Mouse (Mus musculus) embryonic facial prominence, embryonic 15.5 days (tissue): Measurements from ENCODE around the gene Snd1. TPM values are rescaled to one million over a fixed set of nuclear protein-coding genes. Genes with fewer than 3 reads are reported as not detected.
A peak's percentile ranks its signal among the peaks of the same experiment; 100 is the strongest.

Experiments used
- ATAC-seq: fragments of 200-750 bp; cut with Nextera tagmentation; 2 replicates; pipeline ENCODE4 v1.8.0; 2017; ENCODE audit warnings: low read depth, moderate TSS enrichment; ENCODE audit not compliant: insufficient number of reproducible peaks, low FRiP score, low TSS enrichment
- H3K27ac ChIP-seq: fragments of 300-500 bp; sonication (generic); replicated peaks from 2 replicates; pipeline ENCODE4 v1.5.1; 2015; ENCODE audit warnings: mild to moderate bottlenecking, inconsistent platforms
- H3K27me3 ChIP-seq: fragments of 300-500 bp; sonication (generic); 2 replicates; pipeline ENCODE4 v1.6.1; 2015; ENCODE audit warnings: inconsistent platforms
- H3K36me3 ChIP-seq: fragments of 300-500 bp; sonication (generic); 2 replicates; pipeline ENCODE4 v1.6.1; 2015; ENCODE audit warnings: mild to moderate bottlenecking, inconsistent platforms
- H3K4me1 ChIP-seq: fragments of 300-500 bp; sonication (generic); 2 replicates; pipeline ENCODE4 v1.6.1; 2015; ENCODE audit warnings: inconsistent platforms
- H3K4me2 ChIP-seq: fragments of 300-500 bp; sonication (generic); replicated peaks from 2 replicates; pipeline ENCODE4 v1.6.1; 2015; ENCODE audit warnings: mild to moderate bottlenecking, inconsistent platforms
- H3K4me3 ChIP-seq: fragments of 300-500 bp; sonication (generic); replicated peaks from 2 replicates; pipeline ENCODE4 v1.5.1; 2015; ENCODE audit warnings: mild to moderate bottlenecking, inconsistent platforms
- H3K9ac ChIP-seq: fragments of 300-500 bp; sonication (generic); 2 replicates; pipeline ENCODE4 v1.6.1; 2015; ENCODE audit warnings: inconsistent platforms
- H3K9me3 ChIP-seq: fragments of 300-500 bp; sonication (generic); replicated peaks from 2 replicates; pipeline ENCODE4 v1.6.1; 2016; ENCODE audit warnings: inconsistent platforms
- WGBS: fragments of 180-500 bp; shearing (Covaris S2); methylation state at CpG from one replicate; pipeline ENCODE4 v1.1.7; 2015; 5-methylcytosine and 5-hydroxymethylcytosine counted together
- polyA plus RNA-seq: library from polyadenylated mRNA; unstranded; fragments of >200 nt; fragmentation: Nextera tagmentation; extraction: Ambion mirVana; gene quantifications from 2 replicates; pipeline ENCODE4 v1.2.1, GENCODE M21; 2015

The Snd1 gene
- polyA plus RNA-seq, 1 experiment from 2014 or later = 112 TPM

DNA sequence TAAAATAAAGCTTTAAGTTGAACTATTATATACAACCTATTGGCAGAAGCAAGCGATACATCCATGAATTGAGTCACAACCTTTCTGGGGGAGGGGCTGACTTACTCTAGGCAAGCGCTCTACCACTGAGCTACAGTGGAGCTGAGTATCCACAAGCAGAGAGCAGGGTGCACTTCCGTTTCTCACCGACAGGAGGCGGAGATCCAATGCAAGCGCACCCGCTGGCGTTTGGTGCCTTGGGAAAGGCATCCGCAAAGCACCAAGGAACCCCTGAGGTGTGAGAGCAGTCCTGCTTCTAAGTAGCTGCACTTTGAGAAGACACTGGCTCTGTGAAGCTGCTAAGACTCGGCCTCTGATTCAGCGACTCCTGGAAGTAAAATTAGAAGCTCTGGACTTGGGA, 480.6 kb downstream of the Snd1 start:
- Histone ChIP-seq H3K36me3 (no peaks in the 10 kb centered on the region), H3K4me2 (no peak overlapping the region), H3K4me3 (no peak overlapping the region), H3K9me3 (no peaks in the 10 kb centered on the region), H3K27me3 (no peaks in the 10 kb centered on the region), H3K27ac (no peak overlapping the region), H3K9ac (no peak overlapping the region), H3K4me1 (no peaks in the 10 kb centered on the region)
- no peak for ATAC-seq
- WGBS = 23% methylated on average over 11 of the region's 11 CpGs

GRCm38 (mm10) chr6:28957486-28957885, 482.5 kb downstream of the Snd1 start:
- H3K4me1 ChIP-seq = no peaks in the 10 kb centered on the region
- H3K27me3 ChIP-seq = no peaks in the 10 kb centered on the region
- no peak overlapping the region for H3K27ac ChIP-seq
- H3K4me3 ChIP-seq = no peak overlapping the region
- no peak overlapping the region for H3K4me2 ChIP-seq
- H3K9me3 ChIP-seq = no peaks in the 10 kb centered on the region
- no peaks in the 10 kb centered on the region for H3K36me3 ChIP-seq
- no peak for ATAC-seq
- no peak overlapping the region for H3K9ac ChIP-seq
- WGBS = 44% methylated on average over 10 of the region's 10 CpGs

DNA sequence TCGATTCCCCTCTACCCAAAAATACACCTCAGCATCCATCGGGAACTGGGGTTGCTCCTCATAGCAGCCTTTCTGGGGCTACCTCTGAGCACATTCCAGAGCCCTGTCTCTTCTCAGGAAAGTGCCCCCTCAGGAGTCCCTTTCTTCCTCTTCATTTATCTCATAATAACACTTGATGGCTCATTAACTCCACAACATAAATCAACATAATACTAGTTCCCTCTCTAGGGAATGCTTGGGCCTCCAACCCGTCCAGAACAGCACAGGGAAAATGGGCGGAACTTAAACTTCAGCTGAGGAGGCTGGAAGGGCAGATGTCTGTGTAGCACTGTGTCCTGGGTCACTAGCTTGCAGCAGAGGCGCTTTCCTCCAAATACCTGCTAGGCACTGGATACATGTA, 488.2 kb downstream of the Snd1 start:
- no peak overlapping the region for H3K9ac ChIP-seq
- H3K9me3 ChIP-seq = no peaks in the 10 kb centered on the region
- no peak overlapping the region for H3K27ac ChIP-seq
- 59% methylated on average over 5 of the region's 5 CpGs for WGBS
- no peak overlapping the region for H3K4me2 ChIP-seq
- no peak for ATAC-seq
- H3K27me3 ChIP-seq = no peaks in the 10 kb centered on the region
- no peaks in the 10 kb centered on the region for H3K4me1 ChIP-seq
- no peaks in the 10 kb centered on the region for H3K36me3 ChIP-seq
- H3K4me3 ChIP-seq = no peak overlapping the region

GRCm38 (mm10) chr6:28965264-28965663, 490.3 kb downstream of the Snd1 start:
- ATAC-seq = no peak
- Histone ChIP-seq H3K27ac (no peak overlapping the region), H3K27me3 (no peaks in the 10 kb centered on the region), H3K9me3 (no peaks in the 10 kb centered on the region), H3K4me1 (no peaks in the 10 kb centered on the region), H3K4me2 (no peak overlapping the region), H3K9ac (no peak overlapping the region), H3K36me3 (no peaks in the 10 kb centered on the region), H3K4me3 (no peak overlapping the region)
- 57% methylated on average over 8 of the region's 8 CpGs for WGBS

DNA sequence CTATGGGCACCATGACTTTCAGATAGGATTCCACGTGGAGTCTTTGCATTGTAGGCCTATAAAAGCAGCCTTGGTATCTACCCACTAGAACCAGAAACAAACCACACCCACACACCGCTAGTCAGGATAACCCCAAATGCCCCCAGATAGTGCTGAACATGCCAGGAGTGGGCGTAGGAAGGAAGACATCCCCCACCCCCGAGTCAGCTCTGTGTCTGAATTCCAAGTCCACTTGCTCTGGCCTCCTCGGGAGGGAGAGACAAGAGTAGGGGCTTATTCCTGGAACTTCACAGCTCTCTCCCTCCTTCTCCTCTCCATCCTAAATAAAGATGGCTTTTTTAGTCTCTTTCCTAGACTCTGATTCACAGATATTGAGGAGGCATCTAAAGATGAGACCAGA, 494.7 kb downstream of the Snd1 start:
- Histone ChIP-seq H3K9me3 (no peaks in the 10 kb centered on the region), H3K27me3 (no peaks in the 10 kb centered on the region), H3K4me3 (no peak overlapping the region), H3K27ac (no peak overlapping the region), H3K4me1 (no peaks in the 10 kb centered on the region; the same call in 1 of the 2 replicates), H3K4me2 (no peak overlapping the region), H3K9ac (no peak overlapping the region), H3K36me3 (no peaks in the 10 kb centered on the region)
- 67% methylated on average over 5 of the region's 5 CpGs for WGBS
- ATAC-seq = no peak

- H3K27ac ChIP-seq = no peak overlapping the region
- WGBS = 34% methylated on average over 4 of the region's 4 CpGs
Measured at GRCm38 (mm10) chr6:28970711-28971110, 495.8 kb downstream of the Snd1 start.

DNA sequence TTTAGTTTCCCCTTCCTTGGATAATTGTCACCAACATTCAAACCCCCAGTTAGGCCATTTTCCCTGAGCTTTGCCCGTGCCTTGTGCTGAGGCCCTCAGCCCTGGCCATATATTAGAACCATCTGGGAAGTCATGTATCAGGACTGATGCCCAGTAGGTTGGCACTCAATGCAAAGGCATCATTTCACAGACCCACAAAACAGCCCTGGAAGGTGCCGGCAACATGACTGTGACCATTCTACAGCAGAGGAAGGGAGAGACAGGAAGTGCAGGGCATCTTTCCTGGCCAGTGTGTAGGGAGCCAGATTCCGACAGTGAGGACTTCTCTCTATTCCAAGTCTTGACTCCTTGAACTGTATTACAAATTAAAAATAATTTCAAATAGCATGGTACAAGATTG, 499.6 kb downstream of the Snd1 start:
- Histone ChIP-seq H3K27ac (no peak overlapping the region), H3K36me3 (no peaks in the 10 kb centered on the region), H3K4me1 (no peaks in the 10 kb centered on the region; the same call in 1 of the 2 replicates), H3K27me3 (peaks cover 9% of the 10 kb centered on the region), H3K4me3 (no peak overlapping the region), H3K9me3 (no peaks in the 10 kb centered on the region), H3K4me2 (no peak overlapping the region), H3K9ac (no peak overlapping the region)
- 84% methylated on average over 3 of the region's 3 CpGs for WGBS
- ATAC-seq = no peak

More at GRCm38 (mm10) chr6:28970711-28971110, 495.8 kb downstream of the Snd1 start:
- Histone ChIP-seq H3K4me2 (no peak overlapping the region), H3K9ac (no peak overlapping the region), H3K9me3 (no peaks in the 10 kb centered on the region), H3K27me3 (no peaks in the 10 kb centered on the region), H3K4me1 (no peaks in the 10 kb centered on the region; the same call in 1 of the 2 replicates), H3K4me3 (no peak overlapping the region), H3K36me3 (no peaks in the 10 kb centered on the region)
- no peak for ATAC-seq

- Histone ChIP-seq H3K27me3 (peaks cover 15% of the 10 kb centered on the region), H3K9ac (no peak overlapping the region), H3K27ac (no peak overlapping the region), H3K4me3 (no peak overlapping the region), H3K9me3 (no peaks in the 10 kb centered on the region), H3K36me3 (no peaks in the 10 kb centered on the region), H3K4me2 (no peak overlapping the region), H3K4me1 (no peaks in the 10 kb centered on the region; the same call in 1 of the 2 replicates)
- whole genome bisulfite sequencing = 91% methylated on average over 1 of the region's 1 CpGs
- ATAC-seq = no peak
Measured at GRCm38 (mm10) chr6:28975106-28975505, 500.2 kb downstream of the Snd1 start.

- Histone ChIP-seq H3K9me3 (no peaks in the 10 kb centered on the region), H3K4me1 (peaks cover 13% of the 10 kb centered on the region), H3K36me3 (no peaks in the 10 kb centered on the region), H3K4me3 (no peak overlapping the region), H3K9ac (no peak overlapping the region), H3K4me2 (no peak overlapping the region), H3K27me3 (peaks cover 43% of the 10 kb centered on the region), H3K27ac (no peak overlapping the region)
- 44% methylated on average over 5 of the region's 5 CpGs for WGBS
- no peak for ATAC-seq
Measured at GRCm38 (mm10) chr6:28978031-28978430, 503.1 kb downstream of the Snd1 start.

DNA sequence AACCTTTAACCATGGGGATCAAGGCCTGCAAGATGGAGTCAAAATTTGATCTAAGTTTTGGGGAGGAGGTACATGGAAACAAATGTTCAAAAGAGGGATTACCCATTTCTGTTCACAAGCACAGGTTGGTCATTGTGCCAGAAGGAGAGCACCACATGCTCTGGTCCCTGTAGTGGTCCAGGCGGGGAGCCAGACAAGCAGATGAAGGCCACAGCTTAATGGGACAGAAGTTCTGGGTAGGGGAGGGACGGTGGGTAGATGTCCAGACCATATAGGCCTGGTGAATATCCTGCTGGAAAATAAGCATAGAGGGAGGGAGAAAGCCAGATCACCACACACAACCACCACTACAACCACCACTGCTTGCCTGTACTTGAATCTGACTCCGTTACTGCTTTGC, 503.9 kb downstream of the Snd1 start:
- Histone ChIP-seq H3K4me1 (peaks cover 13% of the 10 kb centered on the region), H3K4me3 (no peak overlapping the region), H3K36me3 (no peaks in the 10 kb centered on the region), H3K4me2 (no peak overlapping the region), H3K27me3 (peaks cover 50% of the 10 kb centered on the region), H3K9ac (no peak overlapping the region), H3K27ac (no peak overlapping the region), H3K9me3 (no peaks in the 10 kb centered on the region)
- ATAC-seq = no peak
- WGBS = 70% methylated on average over 3 of the region's 3 CpGs

- Histone ChIP-seq H3K9me3 (no peaks in the 10 kb centered on the region), H3K4me1 (peaks cover 13% of the 10 kb centered on the region), H3K9ac (no peak overlapping the region), H3K4me2 (no peak overlapping the region), H3K36me3 (no peaks in the 10 kb centered on the region), H3K27ac (no peak overlapping the region), H3K27me3 (peaks cover 50% of the 10 kb centered on the region), H3K4me3 (no peak overlapping the region)
- WGBS = 63% methylated on average over 8 of the region's 8 CpGs
- no peak for ATAC-seq
Measured at GRCm38 (mm10) chr6:28979586-28979985, 504.6 kb downstream of the Snd1 start.

DNA sequence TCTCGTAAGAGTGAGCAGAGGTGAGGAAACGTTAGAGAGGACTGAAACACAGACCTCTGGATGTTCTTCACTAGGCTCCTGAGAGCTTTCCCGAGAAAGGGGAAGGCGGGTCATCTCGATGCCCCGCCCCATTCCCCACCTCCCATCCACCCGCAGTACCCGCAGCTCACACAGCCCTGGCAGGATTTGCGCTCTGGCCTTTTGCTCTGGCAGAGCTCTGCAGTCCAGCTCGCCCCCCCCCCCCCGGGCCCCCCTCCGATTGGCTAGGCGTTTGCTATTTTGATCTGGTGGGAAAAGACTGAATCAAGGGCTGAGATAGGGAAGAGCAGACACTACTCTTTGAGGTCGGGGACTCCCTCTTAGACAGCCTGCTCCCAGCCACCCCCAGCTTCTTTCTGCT, 505.3 kb downstream of the Snd1 start:
- H3K36me3 ChIP-seq = no peaks in the 10 kb centered on the region
- H3K9ac ChIP-seq = no peak overlapping the region
- peaks cover 13% of the 10 kb centered on the region for H3K4me1 ChIP-seq
- H3K4me3 ChIP-seq = 0 out of 2 replicates have a peak overlapping the region, but pooled peaks have one; percentile 43
- peak overlapping the region; percentile 76 for H3K4me2 ChIP-seq
- H3K27me3 ChIP-seq = peaks cover 55% of the 10 kb centered on the region
- 4% methylated on average over 13 of the region's 14 CpGs for WGBS
- ATAC-seq = no peak
- no peak overlapping the region for H3K27ac ChIP-seq
- H3K9me3 ChIP-seq = no peaks in the 10 kb centered on the region
